In the genomic region with DNA sequence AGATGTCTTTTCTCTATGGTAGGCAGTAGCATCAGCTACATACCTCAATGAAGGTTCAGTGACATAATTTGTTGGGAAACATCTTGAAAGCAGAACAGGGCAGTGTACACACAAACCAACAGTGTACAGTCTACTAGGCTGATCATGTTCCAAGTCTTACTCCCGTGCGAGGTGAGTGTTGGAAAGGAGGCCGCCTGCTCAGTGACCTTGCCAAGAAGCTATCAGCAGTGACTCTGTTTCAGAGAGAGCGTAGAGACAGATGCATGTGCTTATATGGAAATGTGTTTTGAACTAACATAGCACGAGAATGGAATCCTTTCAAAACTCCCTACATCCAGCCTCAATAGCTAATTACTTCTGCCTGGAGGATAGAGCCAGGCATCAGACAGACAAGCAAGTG, we compare ENCODE assay signal across 18 mouse cellular contexts.
DNase-seq lines count a peak whose midpoint lies in the region; ATAC-seq and TF ChIP-seq lines count a peak whose summit lies in the region.
"Had no signal": no experiment of that assay in that cellular context is flagged by ENCODE, and none has a peak within 500 bp of the region (broad histone marks: within the 10 kb centered on the region; RNA-seq: fewer than 3 reads in every experiment).

No protein-coding gene starts in this region.

- no peak for ATAC-seq in forebrain, embryonic 14.5 days
- no peak for ATAC-seq in forebrain, embryonic 12.5 days (ENCODE audit: low FRiP score)
- ATAC-seq in stomach, embryonic 15.5 days (ENCODE audit: insufficient read depth, low FRiP score, low read depth) = 0 out of 2 replicates have a peak, but pooled peaks have one; percentile 43

- TF ChIP-seq POLR2A in brain, embryonic 14.5 days (IDR thresholded peaks at IDR 0.05; ENCODE audit: borderline replicate concordance, extremely low read depth, insufficient read depth, insufficient read length, poor library complexity, severe bottlenecking) = no peak

- no peaks in the 10 kb centered on the region for H3K9me3 ChIP-seq in forebrain, embryonic 14.5 days (replicated peaks; ENCODE audit: control insufficient read depth, low read length)
- H3K9me3 ChIP-seq in forebrain, embryonic 12.5 days = no peaks in the 10 kb centered on the region
- no peaks in the 10 kb centered on the region for H3K9me3 ChIP-seq in stomach, embryonic 15.5 days
- H3K9me3 ChIP-seq: embryonic facial prominence, embryonic 12.5 days; limb, embryonic 13.5 days; midbrain, embryonic 12.5 days had no signal

- DNase-seq in forebrain, embryonic 14.5 days (ENCODE audit: low spot score) = peak; percentile 29
- DNase-seq in heart, postnatal 10 days = peak; percentile 40 to 57
- DNase-seq in heart, postnatal 14 days = no peak
- peak; percentile 67 for DNase-seq in brain, embryonic 14.5 days (ENCODE audit: low read depth)
- no peak for DNase-seq in urinary bladder, postnatal 4 days (ENCODE audit: low spot score in 2 of 2)
- DNase-seq: adrenal gland, postnatal 36 days; B cell, adult 2 months; cerebellum, adult 18-20 months; kidney, adult 2 months; kidney, postnatal 10 days; right cerebral cortex, adult 18-20 months; thymus, postnatal 4 days had no signal

- no peak overlapping the region for H3K4me3 ChIP-seq in forebrain, embryonic 14.5 days (ENCODE audit: low read depth, low read length)
- H3K4me3 ChIP-seq in forebrain, embryonic 12.5 days (replicated peaks) = no peak overlapping the region
- no peak overlapping the region for H3K4me3 ChIP-seq in stomach, embryonic 15.5 days (replicated peaks)
- H3K4me3 ChIP-seq: embryonic facial prominence, embryonic 12.5 days; limb, embryonic 13.5 days; midbrain, embryonic 12.5 days had no signal

- H3K27me3 ChIP-seq in forebrain, embryonic 14.5 days (replicated peaks; ENCODE audit: control insufficient read depth, insufficient read depth, low read length) = no peaks in the 10 kb centered on the region
- no peaks in the 10 kb centered on the region for H3K27me3 ChIP-seq in forebrain, embryonic 12.5 days
- H3K27me3 ChIP-seq in stomach, embryonic 15.5 days (replicated peaks) = no peaks in the 10 kb centered on the region
- H3K27me3 ChIP-seq: embryonic facial prominence, embryonic 12.5 days; limb, embryonic 13.5 days; midbrain, embryonic 12.5 days had no signal

- no peak for TF ChIP-seq CTCF in brain, embryonic 14.5 days (IDR thresholded peaks at IDR 0.05; ENCODE audit: borderline replicate concordance, extremely low read depth, insufficient read depth, insufficient read length)

- WGBS in forebrain, embryonic 14.5 days = 46% methylated on average over 5 of the region's 5 CpGs
- WGBS in forebrain, embryonic 12.5 days = 81% methylated on average over 5 of the region's 5 CpGs
- WGBS in stomach, embryonic 15.5 days = 52% methylated on average over 5 of the region's 5 CpGs

- H3K4me2 ChIP-seq in forebrain, embryonic 14.5 days (ENCODE audit: low read length) = no peak overlapping the region
- H3K4me2 ChIP-seq in forebrain, embryonic 12.5 days = no peak overlapping the region
- H3K4me2 ChIP-seq in stomach, embryonic 15.5 days = no peak overlapping the region
- H3K4me2 ChIP-seq: embryonic facial prominence, embryonic 12.5 days; limb, embryonic 13.5 days; midbrain, embryonic 12.5 days had no signal

- intact Hi-C loops in heart, postnatal 10 days (cut with DNase I) = no loop called here
- intact Hi-C loops in heart, postnatal 14 days (cut with DNase I) = no loop called here

- no peaks in the 10 kb centered on the region for H3K36me3 ChIP-seq in forebrain, embryonic 14.5 days (ENCODE audit: control insufficient read depth, insufficient read depth, low read length)
- no peaks in the 10 kb centered on the region for H3K36me3 ChIP-seq in forebrain, embryonic 12.5 days (replicated peaks)
- H3K36me3 ChIP-seq in stomach, embryonic 15.5 days = no peaks in the 10 kb centered on the region
- H3K36me3 ChIP-seq: embryonic facial prominence, embryonic 12.5 days; limb, embryonic 13.5 days; midbrain, embryonic 12.5 days had no signal

- H3K4me1 ChIP-seq in forebrain, embryonic 14.5 days (ENCODE audit: control insufficient read depth, insufficient read depth, low read length) = 0 out of 2 replicates have a peak, but pooled peaks cover 3% of the 10 kb centered on the region
- no peaks in the 10 kb centered on the region for H3K4me1 ChIP-seq in forebrain, embryonic 12.5 days
- H3K4me1 ChIP-seq in stomach, embryonic 15.5 days = no peaks in the 10 kb centered on the region
- H3K4me1 ChIP-seq: embryonic facial prominence, embryonic 12.5 days; limb, embryonic 13.5 days; midbrain, embryonic 12.5 days had no signal

- H3K27ac ChIP-seq in forebrain, embryonic 14.5 days (ENCODE audit: low read depth, low read length) = no peak overlapping the region
- H3K27ac ChIP-seq in forebrain, embryonic 12.5 days = no peak overlapping the region
- no peak overlapping the region for H3K27ac ChIP-seq in stomach, embryonic 15.5 days
- H3K27ac ChIP-seq: embryonic facial prominence, embryonic 12.5 days; limb, embryonic 13.5 days; liver, embryonic 14.5 days; midbrain, embryonic 12.5 days had no signal

- H3K9ac ChIP-seq in forebrain, embryonic 14.5 days (ENCODE audit: low read length) = no peak overlapping the region
- H3K9ac ChIP-seq in forebrain, embryonic 12.5 days = no peak overlapping the region
- H3K9ac ChIP-seq in stomach, embryonic 15.5 days = no peak overlapping the region
- H3K9ac ChIP-seq: embryonic facial prominence, embryonic 12.5 days; limb, embryonic 13.5 days; liver, embryonic 14.5 days; midbrain, embryonic 12.5 days had no signal

Comparison
In these comparisons a context has a peak if more than half of its experiments do, and no peak if none do; other contexts are left out.
1. DNase-seq: peak in forebrain, embryonic 14.5 days (single experiment), heart, postnatal 10 days (2 of 2) and brain, embryonic 14.5 days (single experiment); none in heart, postnatal 14 days (0 of 2) and urinary bladder, postnatal 4 days (0 of 2).